Mouse (Mus musculus) stomach, embryonic 16.5 days (tissue): ENCODE results near the gene Tmem171. TPM values are rescaled to one million over a fixed set of nuclear protein-coding genes. Genes with fewer than 3 reads are reported as not detected.

Experiments
- ATAC-seq: fragments of 200-750 bp; cut with Nextera tagmentation; 2 replicates; pipeline ENCODE4 v1.8.0; 2017; ENCODE audit warnings: moderate number of reproducible peaks, moderate TSS enrichment; ENCODE audit not compliant: insufficient read depth, low FRiP score
- H3K27ac ChIP-seq: fragments of 300-500 bp; sonication (generic); 2 replicates; pipeline ENCODE4 v1.5.1; 2014; ENCODE audit warnings: low read length
- H3K27me3 ChIP-seq: fragments of 300-500 bp; sonication (generic); 2 replicates; pipeline ENCODE4 v1.6.1; 2014; ENCODE audit warnings: low read length, control low read depth, mixed read lengths; ENCODE audit not compliant: control insufficient read depth, insufficient read depth
- H3K36me3 ChIP-seq: fragments of 300-500 bp; sonication (generic); 2 replicates; pipeline ENCODE4 v1.6.1; 2014; ENCODE audit warnings: low read length; ENCODE audit not compliant: control insufficient read depth, insufficient read depth
- H3K4me1 ChIP-seq: fragments of 300-500 bp; sonication (generic); 2 replicates; pipeline ENCODE4 v1.6.1; 2014; ENCODE audit warnings: low read length, control low read depth, mixed read lengths; ENCODE audit not compliant: control insufficient read depth, insufficient read depth
- H3K4me2 ChIP-seq: fragments of 300-500 bp; sonication (generic); 2 replicates; pipeline ENCODE4 v1.6.1; 2014; ENCODE audit warnings: low read depth, low read length, mixed read lengths
- H3K4me3 ChIP-seq: fragments of 300-500 bp; sonication (generic); replicated peaks from 2 replicates; pipeline ENCODE4 v1.5.1; 2014; ENCODE audit warnings: mild to moderate bottlenecking, low read length
- H3K9ac ChIP-seq: fragments of 300-500 bp; sonication (generic); 2 replicates; pipeline ENCODE4 v1.6.1; 2014; ENCODE audit warnings: low read length
- H3K9me3 ChIP-seq: fragments of 300-500 bp; sonication (generic); replicated peaks from 2 replicates; pipeline ENCODE4 v1.6.1; 2016; ENCODE audit warnings: low read length, control low read depth; ENCODE audit not compliant: control insufficient read depth
- WGBS: fragments of 180-500 bp; shearing (Covaris S2); extraction: QIAGEN DNeasy Blood & Tissue Kit; methylation state at CpG from one replicate; pipeline ENCODE4 v1.1.7; 2014; 5-methylcytosine and 5-hydroxymethylcytosine counted together
- polyA plus RNA-seq: library from polyadenylated mRNA; unstranded; fragments of >200 nt; fragmentation: Nextera tagmentation; extraction: Ambion mirVana; gene quantifications from 2 replicates; pipeline ENCODE4 v1.2.1, GENCODE M21; 2015

Gene Tmem171
- polyA plus RNA-seq, 1 experiment from 2014 or later: 6.7 TPM

DNA sequence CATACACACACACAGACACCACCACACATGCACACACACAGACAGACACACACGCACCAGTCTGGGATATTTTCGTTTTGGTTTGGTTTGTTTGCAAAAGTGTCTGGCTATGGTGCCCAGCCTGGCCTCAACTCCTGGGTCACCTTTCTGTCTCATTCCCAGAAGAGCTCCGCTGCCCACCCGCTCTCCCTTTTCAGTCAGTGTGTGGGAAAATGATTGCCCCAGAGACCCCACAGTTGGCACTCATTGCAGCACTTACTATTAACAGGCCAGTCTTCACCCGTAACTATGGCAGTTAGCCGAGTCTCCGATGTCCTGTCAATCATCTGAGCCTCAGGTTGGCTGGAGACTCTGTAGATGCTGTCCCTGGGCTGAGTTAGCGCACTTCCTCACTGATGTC is 21.5 kb upstream of the Tmem171 start:
- no peak overlapping the region for H3K4me3 ChIP-seq
- H3K36me3 ChIP-seq: no peaks in the 10 kb centered on the region
- ATAC-seq: no peak
- no peak overlapping the region for H3K27ac ChIP-seq
- H3K27me3 ChIP-seq: no peaks in the 10 kb centered on the region
- H3K4me1 ChIP-seq: no peaks in the 10 kb centered on the region
- 80% methylated on average over 8 of the region's 8 CpGs for WGBS
- H3K9me3 ChIP-seq: no peaks in the 10 kb centered on the region
- no peak overlapping the region for H3K9ac ChIP-seq
- no peak overlapping the region for H3K4me2 ChIP-seq

DNA sequence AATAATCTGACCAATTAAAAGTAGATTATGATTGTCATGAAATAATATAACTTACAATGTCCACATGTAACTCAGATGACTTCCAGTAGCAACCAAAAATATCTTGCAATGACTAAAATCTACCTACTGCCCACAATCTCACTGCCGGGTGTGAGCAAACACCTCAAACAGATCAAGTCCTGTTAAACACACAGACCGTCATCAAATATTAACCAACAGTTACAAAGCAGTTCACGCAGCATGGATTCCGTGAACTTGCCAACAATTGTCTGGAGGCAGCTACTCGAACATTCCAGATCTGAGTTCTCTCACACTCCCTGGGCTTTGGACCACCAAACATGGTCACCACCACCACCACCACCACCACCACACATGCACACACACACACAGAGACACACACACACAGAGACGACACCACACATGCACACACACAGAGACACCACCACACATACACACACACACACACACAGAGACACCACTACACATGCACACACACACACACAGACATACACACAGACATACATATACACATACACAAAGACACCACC is 20.9 kb upstream of the Tmem171 start:
- no peaks in the 10 kb centered on the region for H3K4me1 ChIP-seq
- H3K9ac ChIP-seq: no peak overlapping the region
- peak overlapping the region; percentile 38 for H3K27ac ChIP-seq
- ATAC-seq: peak; percentile 56; the same call in 1 of the 2 replicates
- no peak overlapping the region for H3K4me2 ChIP-seq
- H3K4me3 ChIP-seq: no peak overlapping the region
- H3K27me3 ChIP-seq: no peaks in the 10 kb centered on the region
- no peaks in the 10 kb centered on the region for H3K9me3 ChIP-seq
- WGBS: 57% methylated on average over 6 of the region's 6 CpGs
- H3K36me3 ChIP-seq: no peaks in the 10 kb centered on the region

GRCm38 (mm10) chr13:98710655-98711054 is 16.0 kb upstream of the Tmem171 start:
- WGBS: 96% methylated on average over 1 of the region's 1 CpGs
- no peaks in the 10 kb centered on the region for H3K36me3 ChIP-seq
- no peaks in the 10 kb centered on the region for H3K4me1 ChIP-seq
- no peaks in the 10 kb centered on the region for H3K9me3 ChIP-seq
- no peak overlapping the region for H3K4me2 ChIP-seq
- no peaks in the 10 kb centered on the region for H3K27me3 ChIP-seq
- no peak for ATAC-seq
- no peak overlapping the region for H3K9ac ChIP-seq
- H3K27ac ChIP-seq: no peak overlapping the region
- no peak overlapping the region for H3K4me3 ChIP-seq

GRCm38 (mm10) chr13:98710236-98710635 is 15.6 kb upstream of the Tmem171 start:
- ATAC-seq: no peak
- no peaks in the 10 kb centered on the region for H3K36me3 ChIP-seq
- no peak overlapping the region for H3K4me2 ChIP-seq
- no peaks in the 10 kb centered on the region for H3K4me1 ChIP-seq
- H3K9ac ChIP-seq: no peak overlapping the region
- H3K27me3 ChIP-seq: no peaks in the 10 kb centered on the region
- 65% methylated on average over 8 of the region's 8 CpGs for WGBS
- H3K4me3 ChIP-seq: no peak overlapping the region
- H3K27ac ChIP-seq: no peak overlapping the region
- H3K9me3 ChIP-seq: no peaks in the 10 kb centered on the region

DNA sequence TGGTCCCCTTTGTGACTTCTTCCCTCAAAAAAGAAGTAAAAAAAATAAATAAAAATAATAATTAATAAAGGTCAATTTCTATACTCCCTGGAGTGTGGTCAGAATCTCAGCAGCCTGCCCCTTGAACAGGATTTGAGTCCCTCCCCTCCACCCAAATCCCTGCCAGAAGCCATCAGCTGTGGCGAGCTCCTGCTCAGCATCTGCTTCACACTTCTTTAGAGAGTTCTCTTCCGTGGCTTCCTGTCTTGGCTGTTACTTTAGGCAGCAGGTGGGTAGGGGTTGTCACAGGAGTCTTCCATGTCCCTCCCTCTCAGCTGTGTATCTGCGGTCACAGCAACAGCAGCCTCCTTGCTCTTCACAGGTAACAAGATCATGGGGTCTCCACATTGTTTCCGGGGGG is 10.9 kb upstream of the Tmem171 start:
- 73% methylated on average over 4 of the region's 4 CpGs for WGBS
- Histone ChIP-seq H3K4me1 (0 out of 2 replicates have a peak, but pooled peaks cover 4% of the 10 kb centered on the region), H3K4me2 (no peak overlapping the region), H3K4me3 (no peak overlapping the region), H3K36me3 (no peaks in the 10 kb centered on the region), H3K27me3 (0 out of 2 replicates have a peak, but pooled peaks cover 3% of the 10 kb centered on the region), H3K9ac (no peak overlapping the region), H3K9me3 (no peaks in the 10 kb centered on the region), H3K27ac (no peak overlapping the region)
- no peak for ATAC-seq

GRCm38 (mm10) chr13:98703786-98704185 is 9.2 kb upstream of the Tmem171 start:
- no peak overlapping the region for H3K4me3 ChIP-seq
- 83% methylated on average over 8 of the region's 8 CpGs for WGBS
- H3K9ac ChIP-seq: no peak overlapping the region
- H3K27ac ChIP-seq: no peak overlapping the region
- 0 out of 2 replicates have a peak, but pooled peaks cover 3% of the 10 kb centered on the region for H3K27me3 ChIP-seq
- H3K4me1 ChIP-seq: peaks cover 13% of the 10 kb centered on the region; the same call in 1 of the 2 replicates
- no peak for ATAC-seq
- no peak overlapping the region for H3K4me2 ChIP-seq
- H3K9me3 ChIP-seq: no peaks in the 10 kb centered on the region
- no peaks in the 10 kb centered on the region for H3K36me3 ChIP-seq

DNA sequence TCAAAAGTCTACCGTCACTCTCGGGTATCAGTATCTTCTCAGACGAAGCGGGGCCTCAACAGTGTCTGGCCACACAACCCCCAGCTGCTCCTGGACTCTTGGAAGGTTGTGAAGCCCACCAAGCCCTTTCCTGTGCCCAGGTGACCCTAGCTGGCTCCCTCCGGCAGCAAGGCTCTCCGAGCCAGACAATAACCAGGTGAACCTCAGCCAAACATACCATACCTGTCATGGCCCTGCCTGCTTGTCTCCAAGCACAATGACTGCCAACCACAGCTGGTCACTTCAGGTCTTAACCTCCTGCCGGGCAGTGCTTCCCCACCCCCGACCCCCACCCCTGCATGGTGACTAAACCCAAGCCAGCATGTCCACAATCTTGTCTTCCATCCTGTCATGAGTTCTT is 7.7 kb upstream of the Tmem171 start:
- no peak for ATAC-seq
- Histone ChIP-seq H3K4me1 (peaks cover 13% of the 10 kb centered on the region; the same call in 1 of the 2 replicates), H3K9me3 (no peaks in the 10 kb centered on the region), H3K36me3 (no peaks in the 10 kb centered on the region), H3K4me2 (no peak overlapping the region), H3K9ac (no peak overlapping the region), H3K4me3 (no peak overlapping the region), H3K27me3 (0 out of 2 replicates have a peak, but pooled peaks cover 3% of the 10 kb centered on the region), H3K27ac (no peak overlapping the region)
- WGBS: 92% methylated on average over 8 of the region's 8 CpGs

GRCm38 (mm10) chr13:98701309-98701675 is 6.7 kb upstream of the Tmem171 start:
- no peak overlapping the region for H3K4me2 ChIP-seq
- no peaks in the 10 kb centered on the region for H3K36me3 ChIP-seq
- H3K27ac ChIP-seq: peak overlapping the region; percentile 72
- H3K4me3 ChIP-seq: no peak overlapping the region
- ATAC-seq: no peak
- H3K9ac ChIP-seq: no peak overlapping the region
- 65% methylated on average over 5 of the region's 5 CpGs for WGBS
- no peaks in the 10 kb centered on the region for H3K9me3 ChIP-seq
- 0 out of 2 replicates have a peak, but pooled peaks cover 3% of the 10 kb centered on the region for H3K27me3 ChIP-seq
- peaks cover 13% of the 10 kb centered on the region; the same call in 1 of the 2 replicates for H3K4me1 ChIP-seq

DNA sequence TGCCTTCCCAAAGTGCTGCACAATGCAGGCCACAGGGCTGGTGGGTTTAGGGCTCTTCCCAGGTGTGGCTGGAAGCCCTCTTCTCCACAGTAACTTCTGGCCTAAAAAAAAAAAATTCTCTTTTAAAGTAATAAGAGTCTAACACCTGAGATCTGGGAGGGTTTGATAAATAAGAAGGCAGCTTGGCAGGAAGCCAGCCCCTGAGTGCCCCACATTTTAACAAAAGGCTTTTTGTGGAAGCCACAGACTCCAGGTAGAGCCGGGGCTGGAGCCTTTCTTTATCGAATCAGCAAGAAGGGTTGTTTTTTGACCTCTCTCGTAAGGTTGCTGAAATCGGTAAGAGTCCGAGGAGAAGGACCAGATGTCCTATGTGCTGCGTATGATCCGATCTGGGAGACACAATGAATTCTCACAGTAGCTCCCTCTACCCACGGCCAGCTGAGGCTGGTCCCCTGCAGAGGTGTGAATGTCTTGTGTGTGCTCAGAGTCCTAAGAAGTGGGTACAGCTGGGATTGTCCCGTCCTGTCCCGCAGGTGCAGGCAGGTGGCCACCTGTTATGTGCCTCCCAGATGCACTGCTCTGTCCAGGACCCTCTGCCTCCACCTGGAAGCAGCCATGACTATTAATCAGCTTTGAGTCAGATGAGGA is 6.2 kb upstream of the Tmem171 start:
- Histone ChIP-seq H3K27ac (peak overlapping the region; percentile 87), H3K36me3 (no peaks in the 10 kb centered on the region), H3K27me3 (0 out of 2 replicates have a peak, but pooled peaks cover 3% of the 10 kb centered on the region), H3K4me3 (no peak overlapping the region), H3K9ac (no peak overlapping the region), H3K4me2 (no peak overlapping the region; the same call in 1 of the 2 replicates), H3K4me1 (peaks cover 13% of the 10 kb centered on the region; the same call in 1 of the 2 replicates), H3K9me3 (no peaks in the 10 kb centered on the region)
- ATAC-seq: peak; percentile 26; the same call in 1 of the 2 replicates
- WGBS: 30% methylated on average over 10 of the region's 10 CpGs
